Comparison of ENCODE assay signal across 12 mouse cellular contexts in genomic region chr10:75314190-75314980, GRCm38 (mm10). TPM values are rescaled to one million over a fixed set of nuclear protein-coding genes. Genes with fewer than 3 reads are reported as not detected.
DNase-seq lines count a peak whose midpoint lies in the region; ATAC-seq and TF ChIP-seq lines count a peak whose summit lies in the region.
"Had no signal": no experiment of that assay in that cellular context is flagged by ENCODE, and none has a peak within 500 bp of the region (broad histone marks: within the 10 kb centered on the region; RNA-seq: fewer than 3 reads in every experiment).

No protein-coding gene starts in this region.

- no peak; the same call in 1 of the 2 replicates for ATAC-seq in heart, embryonic 11.5 days (replicated peaks; ENCODE audit: insufficient number of reproducible peaks, low FRiP score, low TSS enrichment)
- ATAC-seq in kidney, embryonic 16.5 days (ENCODE audit: low FRiP score, low TSS enrichment): peak; percentile 44
- ATAC-seq: midbrain, embryonic 16.5 days had no signal

- no peak for TF ChIP-seq EP300 in MEL (IDR thresholded peaks at IDR 0.05; ENCODE audit: low read depth in 1 of 2, low read length in 2 of 2)

- no peak for TF ChIP-seq RAD21 in MEL (IDR thresholded peaks at IDR 0.05; ENCODE audit: low read depth, low read length)

- no peaks in the 10 kb centered on the region for H3K4me1 ChIP-seq in MEL (ENCODE audit: control insufficient read depth in 1 of 2, insufficient read depth in 2 of 2, low read length in 2 of 2)
- H3K4me1 ChIP-seq in heart, embryonic 11.5 days (ENCODE audit: control insufficient read depth, insufficient read depth, low read length): peaks cover 29% of the 10 kb centered on the region
- H3K4me1 ChIP-seq in kidney, embryonic 16.5 days (ENCODE audit: insufficient read depth, low read length): peaks cover 31% of the 10 kb centered on the region

- H3K27me3 ChIP-seq in MEL (ENCODE audit: control insufficient read depth in 1 of 2, insufficient read depth in 2 of 2, low read length in 2 of 2): no peaks in the 10 kb centered on the region
- peaks cover 13% of the 10 kb centered on the region for H3K27me3 ChIP-seq in heart, embryonic 11.5 days (ENCODE audit: control insufficient read depth, insufficient read depth, low read length)
- peaks cover 14% of the 10 kb centered on the region for H3K27me3 ChIP-seq in kidney, embryonic 16.5 days (ENCODE audit: insufficient read depth, low read length)

- no peak overlapping the region for H3K4me3 ChIP-seq in MEL (ENCODE audit: control insufficient read depth in 1 of 2, insufficient read depth in 1 of 2, low read depth in 2 of 2, low read length in 2 of 2)
- H3K4me3 ChIP-seq in heart, embryonic 11.5 days (ENCODE audit: low read depth, low read length): no peak overlapping the region
- no peak overlapping the region for H3K4me3 ChIP-seq in kidney, embryonic 16.5 days (ENCODE audit: low read length)
- H3K4me3 ChIP-seq: hindbrain, embryonic 15.5 days had no signal

- no peak overlapping the region for H3K9ac ChIP-seq in MEL (ENCODE audit: control insufficient read depth, low read depth, low read length, poor library complexity, severe bottlenecking)
- no peak overlapping the region for H3K9ac ChIP-seq in heart, embryonic 11.5 days (ENCODE audit: low read depth, low read length)
- H3K9ac ChIP-seq in kidney, embryonic 16.5 days (replicated peaks; ENCODE audit: low read length): no peak overlapping the region
- H3K9ac ChIP-seq: hindbrain, embryonic 15.5 days had no signal

- no peak for TF ChIP-seq POLR2A in MEL (IDR thresholded peaks at IDR 0.05; ENCODE audit: control insufficient read depth in 1 of 2, insufficient read depth in 1 of 2, low read depth in 1 of 2, low read length in 2 of 2, poor library complexity in 1 of 2)

- H3K79me2 ChIP-seq in MEL (ENCODE audit: control insufficient read depth, insufficient read depth, low read length, poor library complexity): no peaks in the 10 kb centered on the region

- no peaks in the 10 kb centered on the region for H3K9me3 ChIP-seq in MEL (replicated peaks; ENCODE audit: insufficient read depth, low read length)
- H3K9me3 ChIP-seq in heart, embryonic 11.5 days (replicated peaks; ENCODE audit: control insufficient read depth, low read length): no peaks in the 10 kb centered on the region
- no peaks in the 10 kb centered on the region for H3K9me3 ChIP-seq in kidney, embryonic 16.5 days (ENCODE audit: low read length)
- H3K9me3 ChIP-seq: hindbrain, embryonic 15.5 days had no signal

- peak; percentile 38 for DNase-seq in gastrocnemius, postnatal 10 days
- DNase-seq in gastrocnemius, adult 18-20 months (ENCODE audit: low spot score): no peak
- no peak for DNase-seq in MEL (ENCODE audit: low read depth, low spot score)
- DNase-seq in T-cell, adult 2 months (ENCODE audit: low spot score): no peak
- no peak for DNase-seq in B cell, adult 2 months
- DNase-seq in testis, postnatal 14 days (ENCODE audit: low spot score): no peak
- DNase-seq: cerebellum, adult 8-10 months; right cerebral cortex, adult 18-20 months had no signal

- H3K27ac ChIP-seq in MEL (ENCODE audit: control insufficient read depth, low read depth, low read length): no peak overlapping the region
- peak overlapping the region; percentile 1; the same call in 1 of the 2 replicates for H3K27ac ChIP-seq in heart, embryonic 11.5 days (ENCODE audit: low read depth, low read length)
- peak overlapping the region; percentile 64 for H3K27ac ChIP-seq in kidney, embryonic 16.5 days (ENCODE audit: low read length)
- H3K27ac ChIP-seq: hindbrain, embryonic 15.5 days had no signal

- no peak overlapping the region for H3K4me2 ChIP-seq in heart, embryonic 11.5 days
- no peak overlapping the region for H3K4me2 ChIP-seq in kidney, embryonic 16.5 days (replicated peaks; ENCODE audit: low read depth, low read length)
- H3K4me2 ChIP-seq: hindbrain, embryonic 15.5 days had no signal

- no peak for TF ChIP-seq CTCF in MEL (IDR thresholded peaks at IDR 0.05 in 2 of 3, conservative IDR thresholded peaks at IDR 0.05 in 1 of 3; ENCODE audit: control insufficient read depth in 1 of 3, insufficient read depth in 1 of 3, low read depth in 2 of 3, low read length in 3 of 3, poor library complexity in 1 of 3, severe bottlenecking in 1 of 3)

- no peaks in the 10 kb centered on the region for H3K36me3 ChIP-seq in MEL (ENCODE audit: control insufficient read depth in 1 of 2, insufficient read depth in 2 of 2, low read length in 2 of 2)
- H3K36me3 ChIP-seq in heart, embryonic 11.5 days (ENCODE audit: control insufficient read depth, insufficient read depth, low read length): peaks cover 14% of the 10 kb centered on the region
- H3K36me3 ChIP-seq in kidney, embryonic 16.5 days (ENCODE audit: insufficient read depth, low read length): peaks cover 25% of the 10 kb centered on the region

- WGBS in heart, embryonic 11.5 days (ENCODE audit: insufficient replicate concordance): 61% methylated on average over 6 of the region's 6 CpGs
- WGBS in kidney, embryonic 16.5 days: 40% methylated on average over 6 of the region's 6 CpGs

TF ChIP-seq in MEL, 35 proteins besides CTCF, POLR2A, EP300 and RAD21:
- TF ChIP-seq RCOR1 (IDR thresholded peaks at IDR 0.05; ENCODE audit: low read depth, low read length) (no peak), ELF1 (IDR thresholded peaks at IDR 0.05; ENCODE audit: low read depth, low read length) (no peak), POLR2AphosphoS2 (IDR thresholded peaks at IDR 0.05; ENCODE audit: low read length) (0 out of 2 replicates have a peak, but pooled peaks have one; percentile 26)

RNA-seq across cellular contexts. Expression of gene Adora2a, which starts 2.3 kb away (rescaled TPM):
- total RNA-seq in gastrocnemius, postnatal 10 days (2021): 1 to 10 TPM; 4.3 to 6.2 TPM
- 1 to 10 TPM in 1 of 2 experiments, under 1 TPM in 1; 0.96 to 1.6 TPM for total RNA-seq in gastrocnemius, adult 18-20 months (2021)
- total RNA-seq in MEL (2012; rRNA removed): not detected in 2 replicates
- polyA plus RNA-seq in MEL (2012; ENCODE audit: insufficient read depth in 1 of 2, insufficient read length in 2 of 2, low read depth in 1 of 2, low replicate concordance in 2 of 2, missing spikeins in 1 of 2): under 1 TPM in 1 of 2 experiments, not detected in 1; 0.04 TPM
- 3.3 and 4.8 TPM in 2 replicates for polyA plus RNA-seq in heart, embryonic 11.5 days (2014; fragmentation: Nextera tagmentation; extraction: Ambion mirVana)
- polyA plus RNA-seq in kidney, embryonic 16.5 days (2015; fragmentation: Nextera tagmentation; extraction: Ambion mirVana): 6.4 and 6.5 TPM in 2 replicates
